In the genomic region with DNA sequence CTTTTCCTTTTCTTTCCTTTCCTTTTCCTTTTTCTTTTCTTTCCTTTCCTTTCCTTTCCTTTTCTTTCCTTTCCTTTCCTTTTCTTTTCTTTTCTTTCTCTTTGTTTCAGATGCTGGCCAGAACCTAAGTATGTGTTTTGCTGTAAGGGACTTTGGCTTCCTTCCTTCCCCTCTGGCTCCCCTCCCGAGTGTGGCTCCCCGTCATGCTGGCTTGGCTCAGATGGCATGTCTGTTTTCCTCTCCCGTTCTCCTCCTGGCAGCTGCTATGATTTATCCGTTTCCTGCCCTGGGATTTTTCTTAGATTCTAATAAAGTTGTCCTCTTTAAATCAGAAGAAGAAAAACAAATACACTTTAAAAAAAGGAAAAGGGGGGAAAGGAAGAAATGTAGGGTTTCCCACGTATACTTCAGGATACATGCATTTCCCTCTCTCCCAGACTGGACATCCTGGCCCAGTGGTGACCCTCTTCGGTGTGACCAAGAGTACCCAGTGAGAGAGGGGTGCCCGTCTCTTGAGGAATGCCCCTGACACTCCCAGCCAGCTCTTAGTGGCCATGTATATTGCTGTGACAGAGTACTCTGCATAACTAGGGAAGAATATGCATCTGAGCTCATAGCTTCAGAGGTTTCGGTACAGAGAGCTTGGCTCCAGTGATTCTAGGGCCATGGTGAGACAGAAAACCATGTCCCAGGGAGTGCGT, we compare ENCODE assay signal across 8 mouse cellular contexts.
DNase-seq lines count a peak whose midpoint lies in the region; ATAC-seq and TF ChIP-seq lines count a peak whose summit lies in the region.
"Had no signal": no experiment of that assay in that cellular context is flagged by ENCODE, and none has a peak within 500 bp of the region (broad histone marks: within the 10 kb centered on the region; RNA-seq: fewer than 3 reads in every experiment).

No protein-coding gene starts in this region.

- no peaks in the 10 kb centered on the region for H3K9me3 ChIP-seq in lung, embryonic 14.5 days (ENCODE audit: low read depth, low read length)
- H3K9me3 ChIP-seq: liver, embryonic 15.5 days had no signal

- no peak for TF ChIP-seq CTCF in lung, embryonic 14.5 days (IDR thresholded peaks at IDR 0.05; ENCODE audit: low read depth)

- peak; percentile 61 for DNase-seq in right cerebral cortex, adult 18-20 months
- DNase-seq in right cerebral cortex, postnatal 36 days (ENCODE audit: low spot score in 2 of 2): no peak
- DNase-seq in cerebellum, adult 9-10 months: peak; percentile 93
- peak; percentile 77 for DNase-seq in heart, adult 8-10 months (ENCODE audit: low spot score)
- peak; percentile 74 for DNase-seq in kidney, adult 9 months
- DNase-seq in lung, embryonic 14.5 days: peak; percentile 74

- peaks cover 7% of the 10 kb centered on the region; the same call in 1 of the 2 replicates for H3K4me1 ChIP-seq in lung, embryonic 14.5 days (ENCODE audit: insufficient read depth)

- no peak; the same call in 1 of the 2 replicates for ATAC-seq in lung, embryonic 14.5 days (ENCODE audit: insufficient read depth)
- ATAC-seq in inflammation-experienced regulatory T-cells, adult 6 months: no peak

- H3K36me3 ChIP-seq in lung, embryonic 14.5 days (ENCODE audit: insufficient read depth): peaks cover 10% of the 10 kb centered on the region; the same call in 1 of the 2 replicates
- H3K36me3 ChIP-seq: liver, embryonic 15.5 days had no signal

- WGBS in lung, embryonic 14.5 days: 54% methylated on average over 9 of the region's 9 CpGs

- H3K9ac ChIP-seq in lung, embryonic 14.5 days: no peak overlapping the region; the same call in 1 of the 2 replicates
- H3K9ac ChIP-seq: liver, embryonic 15.5 days had no signal

- H3K4me2 ChIP-seq in lung, embryonic 14.5 days: no peak overlapping the region
- H3K4me2 ChIP-seq: liver, embryonic 15.5 days had no signal

- H3K4me3 ChIP-seq in lung, embryonic 14.5 days (ENCODE audit: low read depth, low read length): no peak overlapping the region
- H3K4me3 ChIP-seq: liver, embryonic 15.5 days had no signal

- peak overlapping the region; percentile 80 for H3K27ac ChIP-seq in lung, embryonic 14.5 days (ENCODE audit: low read depth)

- no peaks in the 10 kb centered on the region for H3K27me3 ChIP-seq in lung, embryonic 14.5 days (ENCODE audit: insufficient read depth, low read length)
- H3K27me3 ChIP-seq: liver, embryonic 15.5 days had no signal

Comparison
In these comparisons a context has a peak if more than half of its experiments do, and no peak if none do; other contexts are left out.
1. DNase-seq: peak in right cerebral cortex, adult 18-20 months (single experiment), cerebellum, adult 9-10 months (single experiment), heart, adult 8-10 months (single experiment), kidney, adult 9 months (single experiment) and lung, embryonic 14.5 days (single experiment); none in right cerebral cortex, postnatal 36 days (0 of 2).